Mouse (Mus musculus): ENCODE measurements around the gene Tmtc1.

- no peak for TF ChIP-seq CTCF (IDR thresholded peaks at IDR 0.05; ENCODE audit: low read depth, low read length)
- no peak for TF ChIP-seq POLR2A (IDR thresholded peaks at IDR 0.05; ENCODE audit: borderline replicate concordance, low read depth, low read length)
These were observed 225.7 kb downstream of the Tmtc1 start for GRCm38 (mm10) chr6:148218235-148219076.

All from bone marrow macrophage, adult 2 months (primary cell).